Mouse (Mus musculus): Measurements from ENCODE around the gene Rspo3. TPM values are rescaled to one million over a fixed set of nuclear protein-coding genes. Genes with fewer than 3 reads are reported as not detected.

The Rspo3 gene
- polyA plus RNA-seq, 1 experiment from 2014 or later, result 14.0 TPM

- H3K36me3 ChIP-seq (ENCODE audit: control insufficient read depth, insufficient read depth, low read length), result no peaks in the 10 kb centered on the region
- 23% methylated on average over 8 of the region's 8 CpGs for WGBS
- H3K4me3 ChIP-seq (ENCODE audit: low read length), result no peak overlapping the region
- H3K9ac ChIP-seq (ENCODE audit: low read depth, low read length), result no peak overlapping the region
- no peaks in the 10 kb centered on the region for H3K4me1 ChIP-seq (ENCODE audit: control insufficient read depth, insufficient read depth, low read length)
- ATAC-seq (ENCODE audit: low FRiP score, low TSS enrichment), result peak; percentile 69; the same call in 1 of the 2 replicates
- H3K4me2 ChIP-seq (replicated peaks; ENCODE audit: low read depth, low read length), result no peak overlapping the region
- H3K9me3 ChIP-seq (ENCODE audit: control insufficient read depth, low read length), result no peaks in the 10 kb centered on the region
- H3K27ac ChIP-seq (ENCODE audit: low read depth, low read length), result no peak overlapping the region
- H3K27me3 ChIP-seq (ENCODE audit: control insufficient read depth, insufficient read depth, low read length), result no peaks in the 10 kb centered on the region
Observed at GRCm38 (mm10) chr10:29402656-29403268, 132.9 kb downstream of the Rspo3 start.

Other genes starting within 250 kb of the Rspo3 start
- 24.2 and 34.2 TPM in 2 replicates for gene Echdc1, start 222.7 kb downstream of the Rspo3 start, polyA plus RNA-seq (2014; fragmentation: Nextera tagmentation; extraction: Ambion mirVana)
- 36.4 and 43.4 TPM in 2 replicates for gene Rnf146, start 173.4 kb downstream of the Rspo3 start, polyA plus RNA-seq (2014; fragmentation: Nextera tagmentation; extraction: Ambion mirVana)

Data from kidney, embryonic 14.5 days (tissue).